ENCODE assay signal across 23 mouse cellular contexts in genomic region chr11:75751082-75751481, GRCm38 (mm10). TPM values are rescaled to one million over a fixed set of nuclear protein-coding genes. Genes with fewer than 3 reads are reported as not detected.
DNase-seq lines count a peak whose midpoint lies in the region; ATAC-seq and TF ChIP-seq lines count a peak whose summit lies in the region.
"Had no signal": no experiment of that assay in that cellular context is flagged by ENCODE, and none has a peak within 500 bp of the region (broad histone marks: within the 10 kb centered on the region; RNA-seq: fewer than 3 reads in every experiment).

No protein-coding gene starts in this region.

- no peak overlapping the region for H3K4me3 ChIP-seq in heart, postnatal 0 days (ENCODE audit: low read depth, low read length)
- no peak overlapping the region for H3K4me3 ChIP-seq in lung, embryonic 14.5 days (ENCODE audit: low read depth, low read length)
- no peak overlapping the region for H3K4me3 ChIP-seq in ES-Bruce4 (ENCODE audit: low read depth, low read length)
- H3K4me3 ChIP-seq: erythroblast, embryonic 14.5 days; forebrain, embryonic 13.5 days; heart, embryonic 12.5 days; hindbrain, embryonic 15.5 days; neural tube, embryonic 12.5 days had no signal

- H3K36me3 ChIP-seq in heart, postnatal 0 days (replicated peaks; ENCODE audit: control insufficient read depth, insufficient read depth, low read length), result peaks cover 28% of the 10 kb centered on the region
- peaks cover 50% of the 10 kb centered on the region for H3K36me3 ChIP-seq in lung, embryonic 14.5 days (ENCODE audit: insufficient read depth)
- H3K36me3 ChIP-seq in ES-Bruce4 (ENCODE audit: control insufficient read depth, insufficient read depth, low read length, poor library complexity, severe bottlenecking), result peaks cover 64% of the 10 kb centered on the region
- H3K36me3 ChIP-seq: hindbrain, embryonic 15.5 days had no signal

- no peak for ATAC-seq in heart, postnatal 0 days (ENCODE audit: insufficient read depth, low read depth)
- no peak for ATAC-seq in lung, embryonic 14.5 days (ENCODE audit: insufficient read depth)
- ATAC-seq: forebrain, embryonic 13.5 days had no signal

- no peaks in the 10 kb centered on the region for H3K27me3 ChIP-seq in heart, postnatal 0 days (ENCODE audit: control insufficient read depth, insufficient read depth, low read length)
- H3K27me3 ChIP-seq in lung, embryonic 14.5 days (ENCODE audit: insufficient read depth, low read length), result no peaks in the 10 kb centered on the region
- H3K27me3 ChIP-seq in ES-Bruce4 (ENCODE audit: control insufficient read depth, insufficient read depth, low read length, poor library complexity, severe bottlenecking), result no peaks in the 10 kb centered on the region
- H3K27me3 ChIP-seq: forebrain, embryonic 13.5 days; heart, embryonic 12.5 days; hindbrain, embryonic 15.5 days; neural tube, embryonic 12.5 days had no signal

- intact Hi-C loops in heart, postnatal 36 days (cut with DNase I), result no loop called here

- no peak overlapping the region for H3K9ac ChIP-seq in heart, postnatal 0 days (replicated peaks; ENCODE audit: low read depth, low read length)
- H3K9ac ChIP-seq in lung, embryonic 14.5 days, result no peak overlapping the region
- H3K9ac ChIP-seq in ES-Bruce4 (ENCODE audit: low read depth, poor library complexity, severe bottlenecking), result no peak overlapping the region
- H3K9ac ChIP-seq: forebrain, embryonic 13.5 days; heart, embryonic 12.5 days; hindbrain, embryonic 15.5 days; neural tube, embryonic 12.5 days had no signal

- H3K4me1 ChIP-seq in heart, postnatal 0 days (ENCODE audit: control insufficient read depth, insufficient read depth), result peaks cover 35% of the 10 kb centered on the region
- H3K4me1 ChIP-seq in lung, embryonic 14.5 days (ENCODE audit: insufficient read depth), result 0 out of 2 replicates have a peak, but pooled peaks cover 1% of the 10 kb centered on the region
- peaks cover 11% of the 10 kb centered on the region for H3K4me1 ChIP-seq in ES-Bruce4 (ENCODE audit: control insufficient read depth, insufficient read depth, low read length)

- TF ChIP-seq POLR2A in ES-Bruce4 (IDR thresholded peaks at IDR 0.05; ENCODE audit: insufficient read depth, low read length), result no peak

- 60% methylated on average over 4 of the region's 4 CpGs for WGBS in heart, postnatal 0 days
- 71% methylated on average over 4 of the region's 4 CpGs for WGBS in lung, embryonic 14.5 days

- H3K27ac ChIP-seq in heart, postnatal 0 days (ENCODE audit: low read depth), result no peak overlapping the region
- H3K27ac ChIP-seq in lung, embryonic 14.5 days (ENCODE audit: low read depth), result no peak overlapping the region
- H3K27ac ChIP-seq in ES-Bruce4 (ENCODE audit: insufficient read depth, low read length), result peak overlapping the region; percentile 28; the same call in 1 of the 2 replicates
- H3K27ac ChIP-seq: forebrain, embryonic 13.5 days; hindbrain, embryonic 15.5 days; macrophage; neural tube, embryonic 12.5 days had no signal

- TF ChIP-seq CTCF in heart, postnatal 0 days (IDR thresholded peaks at IDR 0.05; ENCODE audit: low read depth), result peak; percentile 35
- TF ChIP-seq CTCF in lung, embryonic 14.5 days (IDR thresholded peaks at IDR 0.05; ENCODE audit: low read depth), result peak; percentile 34; the same call in 1 of the 2 replicates
- no peak for TF ChIP-seq CTCF in ES-Bruce4 (IDR thresholded peaks at IDR 0.05; ENCODE audit: low read depth, low read length)

- no peak overlapping the region for H3K4me2 ChIP-seq in heart, postnatal 0 days (ENCODE audit: low read depth, low read length)
- H3K4me2 ChIP-seq in lung, embryonic 14.5 days, result no peak overlapping the region
- H3K4me2 ChIP-seq: forebrain, embryonic 13.5 days; heart, embryonic 12.5 days; hindbrain, embryonic 15.5 days; midbrain, embryonic 11.5 days; neural tube, embryonic 12.5 days had no signal

- TF ChIP-seq EP300 in heart, postnatal 0 days (IDR thresholded peaks at IDR 0.05; ENCODE audit: low read depth), result no peak
- no peak for TF ChIP-seq EP300 in ES-Bruce4 (IDR thresholded peaks at IDR 0.05; ENCODE audit: insufficient read depth, low read depth, low read length)

- no peak for DNase-seq in heart, postnatal 0 days (ENCODE audit: low spot score)
- no peak for DNase-seq in heart, postnatal 36 days
- DNase-seq in lung, embryonic 14.5 days, result no peak
- DNase-seq in lung, postnatal 4 days, result no peak
- no peak for DNase-seq in thymus, postnatal 4 days
- DNase-seq in gastrocnemius, postnatal 25 days, result no peak
- DNase-seq: adrenal gland, postnatal 36 days; B cell, adult 2 months; kidney, adult 11 months; kidney, postnatal 10 days; left cerebral cortex, postnatal 4 days; liver; lung, adult 18-20 months; thymus, postnatal 14 days had no signal

- H3K9me3 ChIP-seq in heart, postnatal 0 days (replicated peaks; ENCODE audit: control insufficient read depth, low read length), result no peaks in the 10 kb centered on the region
- H3K9me3 ChIP-seq in lung, embryonic 14.5 days (ENCODE audit: low read depth, low read length), result no peaks in the 10 kb centered on the region
- no peaks in the 10 kb centered on the region for H3K9me3 ChIP-seq in ES-Bruce4 (replicated peaks; ENCODE audit: control insufficient read depth, insufficient read depth, low read length, poor library complexity, severe bottlenecking)
- H3K9me3 ChIP-seq: forebrain, embryonic 13.5 days; G1E; heart, embryonic 12.5 days; hindbrain, embryonic 15.5 days; neural tube, embryonic 12.5 days had no signal

RNA-seq across cellular contexts. Expression of gene Ywhae, which starts 18.4 kb away (rescaled TPM):
- 112 and 120 TPM in 2 replicates for total RNA-seq in heart, postnatal 0 days (2014; rRNA removed; ENCODE audit: low replicate concordance)
- polyA plus RNA-seq in heart, postnatal 0 days (2015; fragmentation: Nextera tagmentation; extraction: Ambion mirVana), result 553 and 573 TPM in 2 replicates
- 100 to 1,000 TPM; 561 to 563 TPM for total RNA-seq in heart, postnatal 36 days (2021)
- 1,066 and 1,071 TPM in 2 replicates for polyA plus RNA-seq in lung, embryonic 14.5 days (2014; fragmentation: Nextera tagmentation; extraction: Ambion mirVana)
- polyA plus RNA-seq in ES-Bruce4 (2011; ENCODE audit: insufficient read depth, insufficient read length, low read depth, missing spikeins), result 1,329 and 1,367 TPM in 2 replicates
- total RNA-seq in gastrocnemius, postnatal 25 days (2021), result 100 to 1,000 TPM; 482 to 493 TPM

RNA-seq across cellular contexts. Expression of gene Doc2b, which starts 44.8 kb away (rescaled TPM):
- 0.62 TPM in 1 of 2 replicates, not detected in the other for total RNA-seq in heart, postnatal 0 days (2014; rRNA removed; ENCODE audit: low replicate concordance)
- 0.03 and 0.04 TPM in 2 replicates for polyA plus RNA-seq in heart, postnatal 0 days (2015; fragmentation: Nextera tagmentation; extraction: Ambion mirVana)
- under 1 TPM; 0.46 to 0.61 TPM for total RNA-seq in heart, postnatal 36 days (2021)
- 1.1 TPM in 2 replicates for polyA plus RNA-seq in lung, embryonic 14.5 days (2014; fragmentation: Nextera tagmentation; extraction: Ambion mirVana)
- 0.15 and 0.22 TPM in 2 replicates for polyA plus RNA-seq in ES-Bruce4 (2011; ENCODE audit: insufficient read depth, insufficient read length, low read depth, missing spikeins)
- under 1 TPM; 0.38 to 0.78 TPM for total RNA-seq in gastrocnemius, postnatal 25 days (2021)
- total RNA-seq: G1E had no signal
- polyA plus RNA-seq: erythroblast, embryonic 14.5 days; G1E; macrophage had no signal
